Mouse (Mus musculus) G1E (cell line): ENCODE data around the gene Gm10197. TPM values are rescaled to one million over a fixed set of nuclear protein-coding genes. Genes with fewer than 3 reads are reported as not detected.
A peak's percentile ranks its signal among the peaks of the same experiment; 100 is the strongest.

Source experiments
- ATAC-seq: 2 replicates; pipeline ENCODE4 v1.8.0; 2016; ENCODE audit warnings: mild to moderate bottlenecking; ENCODE audit not compliant: insufficient number of reproducible peaks, poor library complexity, low FRiP score, severe bottlenecking; ENCODE audit errors: extremely low read depth
- DNase-seq: peaks from one replicate; pipeline ENCODE4 v3.0.0; 2012; ENCODE audit warnings: low spot score
- H3K27me3 ChIP-seq: 2 replicates; pipeline ENCODE4 v1.6.1; 2012; ENCODE audit warnings: mild to moderate bottlenecking, low read length, inconsistent platforms; ENCODE audit not compliant: insufficient read depth
- H3K36me3 ChIP-seq: replicated peaks from 2 replicates; pipeline ENCODE3; 2012; ENCODE audit warnings: mild to moderate bottlenecking, inconsistent platforms
- H3K4me1 ChIP-seq: 2 replicates; pipeline ENCODE4 v1.6.1; 2012; ENCODE audit warnings: low read depth, low read length, inconsistent platforms, mixed read lengths; ENCODE audit not compliant: insufficient read depth
- H3K4me3 ChIP-seq: 2 replicates; pipeline ENCODE4 v1.5.1; 2012; ENCODE audit warnings: low read depth, mild to moderate bottlenecking, inconsistent platforms, low read length, moderate library complexity, mixed read lengths
- H3K9me3 ChIP-seq: replicated peaks from 2 replicates; pipeline ENCODE4 v1.6.1; 2012; ENCODE audit warnings: inconsistent platforms
- CTCF ChIP-seq: IDR thresholded peaks from 2 replicates; pipeline ENCODE4 v1.5.1; 2012; ENCODE audit warnings: low read depth, low read length, inconsistent platforms, mixed read lengths
- GATA1 ChIP-seq: IDR thresholded peaks from 2 replicates; pipeline ENCODE4 v1.6.1; 2012; ENCODE audit warnings: borderline replicate concordance, low read length, inconsistent platforms, mixed read lengths
- GATA2 ChIP-seq: IDR thresholded peaks from 2 replicates; pipeline ENCODE4 v1.6.1; 2012; ENCODE audit warnings: low read depth, low read length, inconsistent platforms, borderline replicate concordance
- POLR2AphosphoS5 ChIP-seq: IDR thresholded peaks from 2 replicates; pipeline ENCODE4 v1.6.1; 2012; ENCODE audit warnings: low read depth, low read length, inconsistent platforms; ENCODE audit not compliant: insufficient replicate concordance
- TAL1 ChIP-seq: conservative IDR thresholded peaks from 2 replicates; pipeline ENCODE4 v1.6.1; 2012; ENCODE audit warnings: low read depth, low read length, inconsistent platforms, mixed read lengths
- polyA plus RNA-seq: library from polyadenylated mRNA; stranded (reverse); fragments of >175 nt; gene quantifications from 2 replicates; pipeline ENCODE4 v1.2.3, GENCODE M21; 2012
- total RNA-seq, 2 experiments: library from RNA; stranded (forward) in 1 of 2; stranded (reverse) in 1 of 2; fragments of 200-1000 nt in 1 of 2; fragments of >200 nt in 1 of 2; fragmentation: Nextera tagmentation in 1 of 2; gene quantifications; 2 replicates each; pipeline ENCODE4 v1.2.3; 2014 to 2017

Gene Gm10197
- total and polyA plus RNA-seq, 3 experiments, result 6.6 TPM; not detected in 2

DNA sequence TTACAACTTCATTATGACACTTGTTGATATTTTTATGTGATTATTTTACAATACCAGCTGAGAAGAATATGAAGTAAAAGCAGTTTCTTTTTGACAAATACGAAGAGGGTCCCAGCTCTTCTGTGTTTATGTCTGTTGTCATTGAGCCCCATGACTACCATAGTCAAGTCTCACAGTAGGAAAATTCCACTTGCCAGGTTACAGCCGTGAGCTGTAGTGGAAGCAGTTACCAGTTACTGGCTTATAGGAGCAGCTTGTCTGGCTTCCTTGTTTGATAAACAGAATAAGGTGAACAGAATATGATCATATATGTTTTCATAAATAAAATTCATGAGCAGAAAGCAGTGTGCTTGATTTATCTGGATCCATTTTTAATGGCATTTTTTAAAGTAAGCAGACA is 7.0 kb downstream of the Gm10197 start:
- TF ChIP-seq GATA2 (no peak), POLR2AphosphoS5 (no peak), GATA1 (no peak), TAL1 (no peak), CTCF (no peak)
- ATAC-seq (no peak), DNase-seq (no peak)
- H3K9me3 ChIP-seq, result no peaks in the 10 kb centered on the region
- H3K27me3 ChIP-seq, result no peaks in the 10 kb centered on the region
- H3K36me3 ChIP-seq, result peaks cover 31% of the 10 kb centered on the region
- H3K4me1 ChIP-seq, result peaks cover 9% of the 10 kb centered on the region
- no peak overlapping the region for H3K4me3 ChIP-seq

DNA sequence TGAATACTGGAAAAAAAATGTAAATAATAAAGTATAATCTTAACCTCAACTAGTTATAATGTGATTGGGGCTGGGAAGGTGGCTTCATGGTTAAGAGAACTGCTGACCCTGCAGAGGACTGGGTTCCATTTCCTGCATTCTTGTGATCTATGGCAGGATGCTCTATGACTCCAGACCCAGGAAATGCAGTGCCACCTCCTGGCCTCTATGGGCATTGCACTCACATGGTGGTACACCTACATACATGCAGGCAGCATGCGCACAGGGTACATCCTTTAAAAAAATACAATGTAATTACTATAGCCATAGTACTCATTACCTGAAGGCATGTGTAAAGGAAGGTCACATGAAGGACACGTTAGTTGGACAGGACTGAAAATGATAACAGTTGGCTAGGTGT is 8.6 kb downstream of the Gm10197 start:
- H3K9me3 ChIP-seq, result no peaks in the 10 kb centered on the region
- H3K27me3 ChIP-seq, result no peaks in the 10 kb centered on the region
- TF ChIP-seq POLR2AphosphoS5 (no peak), GATA2 (no peak), CTCF (peak; percentile 43; the same call in 1 of the 2 replicates), TAL1 (no peak), GATA1 (no peak)
- ATAC-seq, result no peak
- H3K36me3 ChIP-seq, result peaks cover 23% of the 10 kb centered on the region
- no peak overlapping the region for H3K4me3 ChIP-seq
- H3K4me1 ChIP-seq, result peaks cover 4% of the 10 kb centered on the region
- no peak for DNase-seq

DNA sequence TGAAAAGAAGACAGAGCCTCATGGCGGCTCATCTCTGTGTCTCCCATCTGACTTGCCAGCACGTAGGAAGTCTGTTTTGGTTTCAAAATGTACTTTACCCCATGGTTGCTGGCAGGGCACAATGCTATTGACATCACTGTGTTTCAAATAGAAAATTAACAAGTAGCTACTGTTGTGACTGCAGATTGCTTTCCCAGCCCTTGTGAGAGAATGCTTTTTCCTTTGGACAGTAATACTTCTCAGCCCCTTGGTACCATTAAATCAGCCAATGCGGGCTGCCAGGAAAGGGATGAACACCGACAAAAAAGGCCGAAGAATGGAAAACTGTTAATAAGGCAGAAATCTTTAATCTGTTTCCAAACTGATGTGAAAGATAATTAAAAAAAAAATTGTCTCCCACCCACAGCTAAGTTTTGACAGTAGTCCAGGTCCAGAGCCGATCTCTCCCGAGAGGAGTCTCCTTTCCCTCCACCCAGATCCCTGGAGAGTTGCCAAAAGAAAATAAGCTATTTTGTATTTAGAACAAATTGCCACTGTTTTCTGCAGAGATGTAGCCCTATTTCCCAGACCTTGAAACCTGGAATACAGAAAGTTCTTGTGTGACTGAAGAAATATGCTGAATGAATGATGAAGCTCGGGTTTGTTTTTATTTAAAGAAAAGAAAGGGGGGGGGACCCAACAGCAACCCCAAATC is 11.2 kb downstream of the Gm10197 start:
- Histone ChIP-seq H3K4me1 (peaks cover 4% of the 10 kb centered on the region), H3K36me3 (peaks cover 32% of the 10 kb centered on the region), H3K27me3 (no peaks in the 10 kb centered on the region), H3K9me3 (no peaks in the 10 kb centered on the region), H3K4me3 (no peak overlapping the region)
- DNase-seq (no peak), ATAC-seq (no peak)
- TF ChIP-seq GATA2, result no peak
- TF ChIP-seq TAL1, result no peak

DNA sequence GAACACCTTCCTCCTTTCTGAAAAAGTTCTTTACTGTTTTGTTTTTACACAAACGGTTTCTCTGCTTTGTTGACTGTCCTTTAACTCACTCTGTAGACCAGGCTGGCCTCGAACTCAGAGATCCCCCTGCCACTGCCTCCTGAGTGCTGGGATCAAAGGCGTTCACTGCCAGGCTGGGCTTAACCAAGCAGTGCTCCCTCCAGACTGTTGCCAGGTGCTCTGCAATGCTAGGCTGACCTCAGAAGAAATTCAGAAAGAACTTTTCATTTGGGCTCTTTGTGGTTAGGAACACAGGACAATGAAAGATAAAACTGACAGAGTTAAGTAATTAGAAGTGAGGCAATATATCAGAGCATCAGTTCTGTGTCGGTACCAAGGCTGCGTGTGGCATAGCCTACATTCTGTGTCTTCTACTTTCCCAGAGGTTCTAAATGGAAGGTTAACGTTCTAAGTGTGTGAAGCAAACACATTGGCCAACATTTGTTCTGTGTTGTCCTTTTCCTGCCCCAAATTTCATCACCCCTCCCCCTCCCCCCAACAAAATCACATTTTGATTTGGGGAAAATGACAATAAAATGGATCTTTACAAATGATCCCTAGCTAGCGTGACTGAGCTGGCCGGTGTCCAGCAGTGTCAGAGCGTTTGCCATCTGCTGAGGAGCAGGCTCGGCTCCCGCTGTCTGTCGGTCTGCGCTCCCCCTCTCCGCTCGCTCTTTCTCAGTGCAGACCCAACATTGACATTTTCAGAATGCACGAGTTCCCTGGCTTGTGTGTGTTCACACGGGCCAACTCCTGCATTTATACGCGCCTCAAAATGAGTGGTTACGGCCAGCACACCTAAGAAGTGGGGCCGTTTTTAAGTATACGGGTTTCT is 12.2 kb downstream of the Gm10197 start:
- no peak for DNase-seq
- H3K36me3 ChIP-seq, result peaks cover 38% of the 10 kb centered on the region
- H3K4me3 ChIP-seq, result no peak overlapping the region
- ATAC-seq, result no peak
- H3K4me1 ChIP-seq, result peaks cover 7% of the 10 kb centered on the region
- no peak for TF ChIP-seq GATA1
- H3K9me3 ChIP-seq, result no peaks in the 10 kb centered on the region
- no peaks in the 10 kb centered on the region for H3K27me3 ChIP-seq

DNA sequence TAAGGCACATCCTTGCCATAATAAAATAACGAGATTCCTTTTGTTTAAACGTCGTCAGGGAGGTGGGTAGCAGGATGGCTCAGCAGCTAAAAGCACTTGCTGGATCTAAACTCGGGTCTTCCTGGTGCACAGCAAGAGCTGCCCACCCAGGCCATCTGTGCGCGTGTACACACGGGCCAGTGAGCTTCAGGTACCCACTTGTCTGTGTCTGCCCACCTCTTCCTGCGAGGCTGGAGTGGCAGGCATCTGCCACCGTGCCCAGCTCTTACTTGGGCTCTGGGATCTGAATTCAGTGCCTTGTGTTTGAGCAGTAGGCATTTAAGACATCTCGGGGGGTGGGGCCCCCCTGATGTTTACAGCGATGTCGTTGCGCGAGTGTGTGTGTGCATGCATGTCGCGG is 16.5 kb downstream of the Gm10197 start:
- no peak for ATAC-seq
- TF ChIP-seq TAL1 (no peak), GATA2 (no peak), POLR2AphosphoS5 (no peak), GATA1 (no peak), CTCF (no peak)
- H3K36me3 ChIP-seq, result peaks cover 60% of the 10 kb centered on the region
- no peak overlapping the region for H3K4me3 ChIP-seq
- H3K4me1 ChIP-seq, result peaks cover 5% of the 10 kb centered on the region; the same call in 1 of the 2 replicates
- no peak for DNase-seq
- H3K9me3 ChIP-seq, result no peaks in the 10 kb centered on the region
- H3K27me3 ChIP-seq, result no peaks in the 10 kb centered on the region

DNA sequence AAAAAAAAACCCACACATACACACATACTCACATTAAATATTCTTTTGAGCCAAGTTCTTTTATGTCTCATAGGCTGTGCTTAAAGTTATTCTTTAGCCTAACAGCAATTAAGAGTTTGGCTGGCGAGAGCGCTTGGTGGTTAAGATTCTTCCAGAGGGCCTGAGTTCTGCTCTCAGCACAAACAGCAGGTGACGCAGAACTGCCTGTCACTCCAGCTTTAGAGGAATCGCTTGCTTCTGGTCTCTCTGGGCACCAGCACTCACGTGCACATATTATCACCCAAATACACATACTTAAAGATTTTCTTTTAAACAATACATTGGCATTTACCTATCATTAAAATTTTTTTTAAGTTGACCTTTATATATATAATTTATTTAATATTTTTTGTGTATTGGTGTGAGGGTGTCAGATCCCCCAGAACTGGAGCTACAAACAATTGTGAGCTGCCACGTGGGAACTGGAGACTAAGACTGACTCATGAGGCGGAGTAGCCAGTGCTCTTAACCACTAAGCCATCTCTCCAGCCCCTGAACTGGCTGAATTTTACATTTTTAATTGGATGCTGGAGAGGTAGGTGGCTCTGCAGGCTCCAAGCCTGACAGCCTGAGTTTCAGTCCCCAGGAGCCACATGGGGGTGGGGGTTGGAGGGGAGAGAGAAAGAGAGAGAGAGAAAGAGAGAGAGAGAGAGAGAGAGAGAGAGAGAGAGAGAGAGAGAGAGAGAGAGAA is 17.1 kb downstream of the Gm10197 start:
- no peak for DNase-seq
- Histone ChIP-seq H3K27me3 (no peaks in the 10 kb centered on the region), H3K36me3 (peaks cover 61% of the 10 kb centered on the region), H3K9me3 (no peaks in the 10 kb centered on the region), H3K4me3 (no peak overlapping the region), H3K4me1 (peaks cover 5% of the 10 kb centered on the region; the same call in 1 of the 2 replicates)
- no peak for TF ChIP-seq CTCF
- no peak for TF ChIP-seq GATA1
- no peak for TF ChIP-seq POLR2AphosphoS5
- TF ChIP-seq TAL1, result no peak
- TF ChIP-seq GATA2, result no peak
- no peak for ATAC-seq
